Mouse (Mus musculus) adrenal gland, postnatal 14 days (tissue): Measurements from ENCODE around the gene Rgs3. TPM values are rescaled to one million over a fixed set of nuclear protein-coding genes. Genes with fewer than 3 reads are reported as not detected.
"Not testable (repeated sequence)": the region's sequence is repeated elsewhere in the genome, so short reads cannot be mapped to it uniquely, and the experiment has no call there.

ENCODE experiments used
- DNase-seq: peaks from one replicate; pipeline ENCODE4 v3.0.0; 2021; ENCODE audit warnings: mixed read lengths
- total RNA-seq: library from RNA; stranded (reverse); gene quantifications from 2 replicates; pipeline ENCODE4 v1.2.3, GENCODE M21; 2021

Gene Rgs3
- total RNA-seq, 1 experiment from 2014 or later, result 46.7 TPM

DNA sequence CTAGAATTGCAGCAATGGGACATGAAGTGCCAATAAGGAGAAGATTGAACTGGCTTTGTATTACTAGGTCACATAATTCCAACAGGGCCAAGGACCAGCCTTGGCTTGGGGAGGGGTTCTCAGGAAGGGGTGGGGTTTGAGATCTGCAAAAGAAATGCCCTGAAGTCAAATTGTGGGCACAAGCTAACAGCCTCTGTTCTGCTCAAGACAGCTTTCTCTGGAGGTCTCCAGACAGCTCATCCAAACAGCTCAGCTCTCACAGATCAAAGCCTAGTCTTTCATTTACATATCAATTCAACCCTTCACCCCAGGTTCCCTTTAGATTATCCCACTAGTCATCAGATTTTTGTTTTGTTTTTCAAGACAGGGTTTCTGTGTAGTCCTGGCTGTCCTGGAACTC lies 14.8 kb upstream of the Rgs3 start:
- no peak for DNase-seq

DNA sequence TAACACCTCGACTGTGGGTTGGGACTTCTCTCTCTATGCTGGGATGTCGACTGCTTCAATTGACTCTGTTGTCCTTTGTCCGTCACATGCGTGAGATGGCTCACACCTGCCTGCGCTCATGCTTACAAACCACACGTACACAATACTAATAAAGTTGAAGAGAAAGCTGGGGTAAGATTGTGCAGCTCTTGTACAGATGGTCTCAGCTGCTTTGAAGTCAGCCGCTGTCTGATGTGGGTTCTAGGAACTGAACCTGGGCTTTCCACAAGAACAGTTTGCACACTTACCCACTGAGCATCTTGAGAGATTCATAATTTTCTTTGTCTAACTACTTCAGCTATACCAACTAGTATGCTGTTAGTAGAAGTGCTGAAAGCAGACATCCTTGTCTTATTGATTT lies 7.7 kb upstream of the Rgs3 start:
- no peak for DNase-seq

DNA sequence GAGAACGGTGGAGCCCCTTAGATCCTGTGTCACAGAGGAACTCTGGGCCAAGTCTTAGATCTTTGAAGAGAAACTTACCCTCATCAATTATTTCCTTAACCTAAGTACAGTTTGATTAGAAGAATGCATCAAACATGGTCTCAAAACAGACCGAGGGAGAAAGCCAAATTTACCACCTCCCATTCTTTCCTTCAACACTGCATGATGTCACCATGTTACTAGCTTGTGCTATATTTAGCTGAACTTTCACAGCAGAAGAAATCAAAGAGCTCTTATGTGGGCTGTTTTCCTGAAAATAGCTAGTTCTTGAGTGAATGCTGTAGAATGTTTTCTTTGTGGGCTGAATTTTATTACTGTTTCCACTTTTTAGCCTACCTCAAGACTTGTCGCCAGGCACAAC lies 2.2 kb upstream of the Rgs3 start:
- DNase-seq, result no peak

DNA sequence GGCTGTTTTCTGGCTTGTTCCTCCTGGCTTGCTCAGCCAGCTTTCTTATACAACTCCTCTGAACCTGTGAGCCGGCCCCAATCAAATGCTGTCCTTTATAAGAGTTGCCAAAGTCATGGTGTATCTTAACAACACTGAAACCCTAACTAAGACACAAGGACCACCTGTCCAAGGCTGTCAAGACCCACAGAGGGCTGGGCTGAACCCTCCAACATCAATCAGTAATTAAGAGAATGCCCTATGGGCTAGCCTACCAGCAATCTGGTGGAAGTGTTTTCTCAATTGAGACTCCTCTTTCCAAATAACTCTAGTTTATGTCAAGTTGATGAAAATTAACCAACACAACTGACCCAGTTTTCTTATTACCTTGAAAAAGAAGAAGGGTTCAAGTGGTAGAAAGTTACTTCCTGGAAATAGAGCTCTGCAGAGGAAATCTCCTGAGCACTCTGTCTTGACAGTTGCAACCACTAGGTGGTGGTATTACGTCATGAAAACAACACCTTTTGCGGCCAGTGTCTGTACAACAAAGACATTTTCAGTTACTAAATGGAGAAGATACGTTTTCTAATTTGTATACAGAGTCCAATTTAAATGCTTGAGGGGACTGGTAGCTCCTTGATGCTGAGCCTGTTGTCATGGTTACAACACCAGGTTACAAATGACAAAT lies 1.4 kb downstream of the Rgs3 start:
- peak; percentile 83 for DNase-seq

DNA sequence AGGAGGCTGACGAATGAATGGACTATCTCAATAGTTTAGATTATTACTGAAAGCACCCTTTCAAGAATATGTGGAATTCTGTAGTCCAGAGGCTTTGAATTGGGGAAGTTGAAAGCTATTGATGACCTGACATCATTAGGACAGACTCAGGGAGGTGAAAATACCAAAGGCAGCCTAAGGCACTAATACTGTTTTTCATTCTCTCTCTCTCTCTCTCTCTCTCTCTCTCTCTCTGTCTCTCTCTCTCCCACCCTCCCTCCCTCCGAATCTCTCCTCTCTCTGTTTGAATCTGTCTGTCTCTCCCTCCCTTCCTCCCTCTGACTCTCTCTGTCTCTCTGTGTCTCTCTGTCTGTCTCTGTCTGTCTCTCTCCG lies 2.0 kb downstream of the Rgs3 start:
- DNase-seq, result no peak

DNA sequence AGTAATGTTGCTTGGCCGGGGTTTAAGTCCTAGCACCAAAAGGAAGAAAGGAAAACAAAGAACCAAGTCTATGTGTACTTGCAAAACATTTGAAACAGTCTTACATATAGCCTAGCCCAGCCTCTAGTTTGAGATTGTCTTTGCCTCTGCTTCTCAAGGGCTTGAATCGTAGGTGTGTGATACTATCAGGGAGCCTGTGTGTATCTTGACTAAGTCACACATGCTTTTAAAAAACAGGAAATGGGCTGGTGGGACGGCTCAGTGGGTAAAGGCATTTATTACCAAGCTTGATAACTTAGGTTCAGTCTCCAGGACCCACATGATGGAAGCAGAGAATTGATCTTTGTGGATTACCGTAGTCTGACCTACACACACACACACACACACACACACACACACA lies 2.4 kb downstream of the Rgs3 start:
- DNase-seq, result no peak

DNA sequence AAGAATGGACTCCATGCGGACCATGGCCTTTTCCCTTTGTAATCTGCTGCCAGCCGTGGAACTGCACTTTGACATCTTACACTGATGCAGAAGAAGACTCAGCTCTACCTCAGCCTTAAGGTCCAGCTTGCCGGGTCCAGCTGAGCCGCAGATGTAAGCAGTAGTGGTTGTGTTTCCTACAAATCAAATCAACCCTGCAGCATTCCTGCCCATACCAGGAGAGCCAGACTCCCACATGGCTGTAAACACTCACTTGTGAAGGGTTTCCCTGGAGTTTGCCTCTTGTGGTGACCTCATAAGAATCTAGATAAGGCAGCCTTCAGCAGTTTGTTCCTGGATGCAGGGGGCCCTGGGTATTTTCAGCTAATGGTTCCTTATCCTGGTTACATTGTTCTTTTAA lies 6.9 kb downstream of the Rgs3 start:
- DNase-seq, result no peak

DNA sequence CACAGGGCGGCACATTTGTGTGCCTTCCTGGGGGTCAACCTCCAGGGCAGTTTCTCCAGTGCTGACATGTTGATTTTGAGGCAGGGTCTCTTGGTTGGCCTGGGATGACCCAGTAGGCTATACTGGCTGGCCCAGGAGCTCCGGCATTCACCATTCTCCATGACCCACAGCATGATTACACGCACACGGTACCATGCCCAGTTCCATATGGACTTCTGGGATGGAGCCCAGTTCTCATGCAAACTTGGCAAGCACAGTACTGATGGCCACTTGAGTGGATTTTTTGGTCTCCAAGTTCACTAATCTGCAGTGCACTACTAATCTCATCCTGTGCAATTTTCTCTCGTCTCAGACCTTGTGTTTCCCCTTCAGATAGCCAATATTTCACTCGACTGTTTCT lies 8.0 kb downstream of the Rgs3 start:
- DNase-seq, result no peak

DNA sequence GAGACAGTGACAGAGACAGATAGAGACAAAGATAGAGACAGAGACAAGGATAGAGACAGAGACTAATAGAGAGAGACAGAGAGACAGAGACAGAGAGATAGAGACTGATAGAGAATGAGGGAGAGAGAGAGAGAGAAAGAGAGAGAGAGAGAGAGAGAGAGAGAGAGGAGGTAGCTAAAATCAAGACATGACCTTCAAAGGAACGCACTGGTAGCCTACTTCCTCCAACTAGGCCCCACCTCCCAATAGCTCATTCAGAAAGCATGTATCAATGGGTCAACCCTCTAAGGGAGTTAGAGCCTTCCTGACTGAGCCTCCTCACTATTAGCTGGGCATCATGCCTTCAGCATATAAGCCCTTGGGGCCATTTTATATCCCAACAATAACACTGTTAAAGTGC lies 8.7 kb downstream of the Rgs3 start:
- no peak for DNase-seq

DNA sequence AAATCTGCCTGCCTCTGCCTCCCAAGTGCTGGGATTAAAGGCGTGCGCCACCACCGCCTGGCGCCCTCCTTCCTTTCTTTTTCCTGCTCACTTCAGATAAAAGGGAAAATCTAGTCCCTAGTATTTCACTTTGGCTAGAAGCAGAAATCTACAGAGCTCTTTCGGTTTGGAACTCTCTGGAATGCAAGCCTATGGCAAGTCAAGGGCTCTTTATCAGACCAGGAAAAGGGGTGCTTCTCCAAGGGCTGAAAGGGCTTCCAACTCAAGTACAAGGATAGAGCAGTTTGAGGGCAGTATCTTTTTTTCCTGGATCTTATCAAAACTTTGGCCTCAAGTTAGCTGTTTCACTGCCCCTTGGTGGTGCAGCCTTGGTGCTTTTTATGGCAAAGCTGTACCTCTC lies 10.0 kb downstream of the Rgs3 start:
- no peak for DNase-seq

DNA sequence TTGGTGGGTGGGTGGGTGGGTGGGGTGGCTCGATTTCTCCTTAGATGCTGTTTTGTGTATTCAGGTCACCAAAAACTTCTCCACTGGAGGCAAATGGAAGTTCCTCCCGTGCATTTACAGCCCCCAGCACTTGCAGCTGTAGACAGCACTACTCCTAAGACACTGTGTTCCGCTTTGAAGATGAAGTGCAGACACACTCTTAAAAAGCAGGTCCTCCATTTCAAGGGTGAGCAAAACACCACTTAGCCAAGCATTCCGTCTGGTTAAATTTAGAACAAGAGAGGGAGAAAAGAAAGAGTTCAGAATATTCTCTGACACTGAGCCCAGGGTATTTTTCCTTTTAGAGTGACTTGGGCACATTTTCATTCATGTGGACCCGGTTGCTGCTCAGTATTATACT lies 10.4 kb downstream of the Rgs3 start:
- no peak for DNase-seq

DNA sequence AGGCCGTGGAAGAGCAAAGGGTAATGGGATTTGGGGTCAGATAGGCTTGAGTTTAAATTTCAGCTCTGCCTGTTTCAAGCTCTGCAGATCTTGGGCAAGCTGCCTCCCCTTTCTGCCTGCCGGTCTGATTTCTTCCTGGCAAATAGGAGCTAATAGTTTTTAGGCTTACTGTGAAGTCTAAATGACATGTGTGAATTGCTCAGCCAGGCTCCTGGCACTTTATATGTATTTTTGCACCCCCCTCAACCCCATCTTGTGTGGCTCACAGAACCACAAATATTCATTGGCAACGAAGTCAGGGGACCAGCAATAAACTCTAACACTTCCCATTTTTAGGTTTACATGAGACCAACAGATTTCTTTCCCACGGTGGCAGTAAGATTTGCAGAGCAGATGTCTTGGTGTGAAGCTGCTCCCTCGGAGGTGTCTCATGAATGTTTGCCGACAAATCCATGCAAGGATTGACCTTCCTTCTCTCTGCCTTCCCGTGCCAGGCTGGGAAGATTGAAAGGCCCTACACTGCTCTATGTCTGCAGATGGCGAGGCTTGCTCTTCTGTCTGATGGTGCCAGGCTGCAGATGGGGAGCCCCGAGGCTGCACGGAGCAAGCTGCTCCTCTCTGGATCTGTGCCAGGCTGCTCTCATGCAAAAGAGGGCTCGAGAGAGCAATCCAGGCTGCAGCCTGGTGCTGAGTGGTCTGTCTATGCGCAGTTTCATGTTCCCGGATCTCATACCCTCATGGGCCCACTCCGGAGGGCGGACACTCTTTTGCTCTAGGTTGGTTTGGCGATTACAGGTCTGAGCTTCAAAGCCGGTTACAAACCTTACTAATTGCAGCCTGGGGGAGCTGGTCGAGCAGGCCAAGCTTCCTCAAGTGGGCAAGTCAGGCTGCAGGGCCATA lies 23.0 kb downstream of the Rgs3 start:
- peak; percentile 50 for DNase-seq

DNA sequence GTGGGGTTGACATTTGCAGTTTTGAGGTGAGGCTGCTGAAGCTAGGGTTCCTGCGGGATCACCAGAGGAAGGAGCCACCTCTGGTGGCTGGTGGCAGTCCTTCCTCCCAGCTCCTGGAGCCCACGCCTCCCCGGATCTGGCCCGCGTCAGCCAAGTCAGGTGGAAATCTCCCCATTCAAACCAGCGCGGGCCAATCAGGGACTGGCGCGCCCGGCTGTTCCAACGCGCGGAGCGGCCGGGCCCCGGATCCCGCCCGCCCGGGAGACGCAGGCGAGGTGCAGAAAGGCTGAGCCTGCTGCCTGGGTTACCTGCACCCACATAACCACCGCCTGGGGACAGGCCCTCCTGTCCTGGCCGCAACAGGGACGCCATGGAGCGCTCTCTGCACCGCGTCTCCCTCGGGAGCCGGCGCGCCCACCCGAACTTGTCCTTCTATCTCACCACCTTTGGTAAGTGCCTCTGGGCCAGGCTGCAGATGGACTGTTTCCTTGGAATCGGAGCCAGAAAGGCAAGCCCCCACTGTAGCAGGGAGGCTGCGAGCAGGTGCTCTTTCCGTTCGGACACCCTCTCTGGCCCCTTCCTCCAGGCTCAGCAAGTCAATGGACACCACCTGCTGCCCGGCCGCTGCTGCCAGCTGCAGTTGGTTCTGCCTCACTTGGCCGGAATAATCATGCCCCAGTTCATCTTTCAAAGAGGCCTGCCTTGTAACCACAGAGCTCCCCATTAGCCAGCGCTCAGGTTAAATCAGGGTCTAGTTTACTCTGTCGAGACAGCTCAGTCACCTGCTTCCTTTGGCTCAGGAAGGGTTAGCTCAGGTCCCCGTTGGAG lies 23.8 kb downstream of the Rgs3 start:
- DNase-seq, result peak; percentile 76

DNA sequence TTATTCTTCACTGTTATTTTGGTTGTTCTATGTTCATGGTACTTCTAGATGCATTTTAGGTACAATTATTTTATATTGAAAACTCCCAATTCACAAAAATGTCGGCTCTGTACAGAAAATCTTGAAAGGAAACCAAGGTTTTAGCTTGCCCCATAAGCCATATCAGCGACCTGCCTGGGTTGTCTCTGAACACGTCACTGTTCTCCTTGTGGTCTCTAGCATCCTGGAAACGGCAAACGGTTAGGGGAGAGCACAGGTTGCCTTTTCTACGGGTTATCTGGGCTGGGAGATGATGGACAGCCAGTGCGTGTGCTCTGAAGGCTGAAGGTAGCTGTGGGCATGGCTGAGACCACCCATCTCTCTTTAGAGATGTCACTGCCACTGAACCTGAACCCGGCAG lies 27.4 kb downstream of the Rgs3 start:
- DNase-seq, result no peak

DNA sequence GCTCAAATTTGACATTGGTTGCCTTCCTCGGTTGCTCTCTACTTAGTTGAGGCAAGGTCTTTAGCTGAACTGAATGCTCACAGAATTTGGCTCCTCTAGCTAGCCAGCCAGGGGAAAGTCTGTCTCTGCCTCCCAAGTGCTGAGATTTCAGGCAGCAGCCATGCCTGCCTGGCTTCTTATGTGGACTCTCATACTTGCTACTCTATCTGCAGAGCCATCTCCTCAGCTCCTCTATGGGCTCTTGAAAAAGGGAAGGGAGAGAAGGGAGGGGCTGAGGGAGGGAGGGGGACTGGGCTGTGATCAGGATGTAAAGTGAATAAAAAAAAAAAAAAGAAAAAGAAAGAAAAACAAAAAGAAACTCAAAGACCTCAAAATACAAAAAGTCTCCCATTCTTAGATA lies 31.2 kb downstream of the Rgs3 start:
- no peak for DNase-seq

DNA sequence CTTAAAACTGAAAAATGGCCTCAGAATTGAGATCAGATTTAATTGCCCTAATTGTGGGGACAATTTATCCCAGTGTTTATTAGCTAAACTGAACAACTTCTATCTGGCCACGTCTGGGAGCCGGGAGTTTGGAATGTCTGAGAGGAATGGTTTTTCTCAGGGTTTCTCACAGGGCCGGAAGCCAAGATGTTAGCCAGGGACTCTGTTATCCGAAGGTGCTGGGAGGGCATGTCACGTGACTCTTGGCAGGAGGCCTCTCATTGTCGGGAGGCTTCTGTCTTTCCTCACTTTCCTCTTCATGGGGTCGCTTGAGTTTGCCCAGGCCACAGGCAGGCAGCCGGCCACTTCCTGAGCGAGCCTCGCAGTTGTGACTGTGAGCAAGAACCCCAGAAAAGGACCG lies 31.7 kb downstream of the Rgs3 start:
- DNase-seq, result peak; percentile 45

DNA sequence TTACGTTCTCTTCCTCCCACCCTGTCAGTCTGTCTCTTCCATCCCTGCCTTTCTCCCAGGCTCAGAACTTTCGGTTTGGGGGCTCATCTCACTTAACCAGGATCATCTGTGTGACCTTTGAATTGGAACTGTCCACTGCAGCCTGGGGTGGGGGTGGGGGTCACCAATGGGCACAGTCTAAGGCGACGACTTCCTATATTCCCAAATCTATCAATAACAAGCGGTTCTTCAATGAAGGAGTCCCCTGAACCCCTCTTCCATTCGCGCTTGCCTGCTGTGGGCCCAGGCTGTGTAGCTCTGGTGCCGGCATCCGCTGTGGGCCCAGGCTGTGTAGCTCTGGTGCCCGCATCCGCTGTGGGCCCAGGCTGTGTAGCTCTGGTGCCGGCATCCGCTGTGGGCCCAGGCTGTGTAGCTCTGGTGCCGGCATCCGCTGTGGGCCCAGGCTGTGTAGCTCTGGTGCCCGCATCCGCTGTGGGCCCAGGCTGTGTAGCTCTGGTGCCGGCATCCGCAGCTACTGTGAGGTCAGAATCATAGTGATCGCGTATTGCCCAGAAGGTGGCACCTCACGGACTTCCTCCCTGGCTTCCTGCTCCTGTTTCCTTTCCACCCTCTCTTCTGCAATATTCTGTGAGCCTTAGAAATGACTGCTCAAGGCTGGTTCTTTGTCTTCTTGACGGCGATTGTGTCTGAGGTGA lies 34.0 kb downstream of the Rgs3 start:
- DNase-seq, result not testable (repeated sequence)

DNA sequence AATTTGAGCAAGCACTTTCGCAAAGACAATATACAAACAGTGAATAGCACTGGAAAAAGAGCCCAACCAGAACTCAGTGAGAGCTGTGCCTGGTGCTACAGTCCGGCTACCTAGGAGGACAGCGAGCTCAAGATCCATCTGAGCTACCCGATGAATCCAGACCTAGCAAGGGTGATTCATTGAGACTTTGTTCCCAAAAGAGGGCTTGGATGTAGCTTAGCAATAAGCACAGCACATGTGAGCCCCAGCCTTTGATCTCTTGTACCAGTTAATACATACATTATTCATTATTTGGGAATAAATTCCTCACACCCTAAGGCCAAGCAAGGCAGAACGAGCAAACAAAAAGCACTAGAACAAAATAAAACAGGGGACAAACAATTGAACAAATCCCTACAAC lies 34.8 kb downstream of the Rgs3 start:
- DNase-seq, result no peak

DNA sequence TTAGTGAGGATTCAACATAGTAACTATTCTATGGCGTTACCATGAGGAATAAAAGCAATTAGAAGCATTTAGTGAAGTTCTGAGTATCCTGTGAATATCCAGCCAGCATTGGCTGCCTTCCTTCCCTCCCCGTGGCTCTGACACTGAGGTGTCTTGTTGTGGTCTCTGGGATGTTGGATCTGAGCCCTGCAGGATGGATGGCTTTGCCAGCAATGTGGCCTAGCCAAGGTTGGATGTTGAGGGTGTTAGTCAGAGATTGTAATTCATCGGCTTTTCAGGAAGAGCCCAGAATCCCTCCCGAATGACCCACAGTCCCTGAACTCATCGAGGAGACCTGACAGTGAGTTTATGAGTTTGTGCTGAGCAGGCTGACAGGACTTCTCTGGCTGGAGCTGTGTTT lies 36.4 kb downstream of the Rgs3 start:
- DNase-seq, result peak; percentile 87

DNA sequence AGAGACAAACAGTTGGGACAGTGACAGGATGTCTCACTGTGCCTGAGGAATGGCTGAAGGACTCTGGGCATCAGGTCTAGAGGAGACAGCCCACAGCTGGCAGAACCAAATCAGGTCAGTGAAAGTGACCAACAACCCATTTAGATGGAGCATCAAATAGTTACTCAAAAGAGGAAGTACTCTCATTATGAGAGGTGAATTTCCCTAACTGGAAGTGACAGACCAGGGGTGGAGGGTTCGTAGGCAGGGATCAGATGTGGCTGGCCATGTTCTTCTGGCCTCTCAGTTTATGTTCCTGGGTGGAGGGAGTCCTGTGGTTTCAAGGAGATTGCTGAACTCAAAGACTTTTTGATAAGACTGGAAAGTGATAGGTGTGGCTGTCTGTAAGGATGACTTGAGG lies 40.9 kb downstream of the Rgs3 start:
- peak; percentile 2 for DNase-seq

DNA sequence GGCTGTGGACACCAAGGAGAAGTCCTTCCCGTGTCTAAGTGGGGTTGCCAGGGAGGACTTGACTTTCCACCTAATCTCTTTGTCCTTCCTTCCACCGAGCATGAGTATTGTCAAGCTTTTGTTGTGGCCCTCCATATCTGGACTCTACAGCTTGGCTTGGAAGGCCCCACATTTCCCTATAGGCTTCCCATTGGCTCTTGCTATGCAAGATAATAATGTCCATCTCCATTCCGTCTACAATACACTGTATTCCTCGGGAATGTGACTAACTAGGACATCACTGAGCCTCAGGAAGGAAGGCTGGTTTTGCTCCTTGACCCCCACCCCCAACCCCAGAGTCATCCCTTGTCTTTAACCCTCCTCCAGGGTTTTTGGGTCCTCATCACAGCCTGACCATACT lies 44.0 kb downstream of the Rgs3 start:
- DNase-seq, result peak; percentile 2

DNA sequence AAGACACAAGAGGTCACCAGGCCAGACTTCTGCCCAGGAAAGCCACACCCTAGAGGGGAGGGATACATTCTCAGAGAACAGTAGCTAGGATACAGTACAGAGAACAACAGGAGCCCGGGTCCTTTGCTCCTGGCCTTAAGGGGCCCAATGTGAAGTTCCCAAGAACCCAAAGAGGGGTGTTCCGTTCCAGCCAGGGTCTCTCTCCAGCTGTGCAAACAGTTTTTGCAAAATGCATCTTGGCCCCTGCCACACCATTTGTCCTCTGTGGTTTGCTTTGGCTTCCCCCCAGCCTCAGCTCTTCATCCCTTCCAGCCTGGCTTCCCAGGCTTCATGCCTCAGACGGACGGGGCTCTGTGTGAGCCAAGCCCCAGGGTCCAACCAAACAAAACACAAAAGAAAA lies 44.4 kb downstream of the Rgs3 start:
- peak; percentile 8 for DNase-seq
